Mouse (Mus musculus) heart, embryonic 14.5 days (tissue): Measurements from ENCODE around the gene Ipo13. TPM values are rescaled to one million over a fixed set of nuclear protein-coding genes. Genes with fewer than 3 reads are reported as not detected.

Experiments
- ATAC-seq: fragments of 200-750 bp; cut with Nextera tagmentation; 2 replicates; pipeline ENCODE4 v1.8.0; 2017; ENCODE audit warnings: low read depth, moderate TSS enrichment; ENCODE audit not compliant: insufficient number of reproducible peaks, insufficient read depth, low FRiP score
- H3K27ac ChIP-seq, 2 experiments: fragments of 200-500 bp in 1 of 2; fragments of 300-500 bp in 1 of 2; sonication (generic) in 1 of 2; replicated peaks in 1 of 2; 2 replicates each; pipeline ENCODE4 v1.5.1; 2012 to 2014; ENCODE audit warnings: low read depth in 2 of 2, low read length in 2 of 2, control low read depth in 1 of 2, mild to moderate bottlenecking in 1 of 2, mixed read lengths in 1 of 2; ENCODE audit not compliant: control insufficient read depth in 1 of 2, insufficient read depth in 1 of 2
- H3K27me3 ChIP-seq: fragments of 300-500 bp; sonication (generic); 2 replicates; pipeline ENCODE4 v1.6.1; 2014; ENCODE audit warnings: mild to moderate bottlenecking, low read length, control low read depth; ENCODE audit not compliant: control insufficient read depth, insufficient read depth
- H3K36me3 ChIP-seq: fragments of 300-500 bp; sonication (generic); 2 replicates; pipeline ENCODE4 v1.6.1; 2014; ENCODE audit warnings: mild to moderate bottlenecking, control low read depth, low read length, mixed read lengths; ENCODE audit not compliant: control insufficient read depth, insufficient read depth
- H3K4me1 ChIP-seq, 2 experiments: fragments of 200-500 bp in 1 of 2; fragments of 300-500 bp in 1 of 2; sonication (generic) in 1 of 2; 2 replicates each; pipeline ENCODE4 v1.6.1; 2012 to 2014; ENCODE audit warnings: low read length in 2 of 2, control low read depth in 1 of 2, mixed read lengths in 1 of 2; ENCODE audit not compliant: control insufficient read depth in 2 of 2, insufficient read depth in 2 of 2
- H3K4me2 ChIP-seq: fragments of 300-500 bp; sonication (generic); 2 replicates; pipeline ENCODE4 v1.6.1; 2014; ENCODE audit warnings: mild to moderate bottlenecking, low read length
- H3K4me3 ChIP-seq, 2 experiments: fragments of 200-500 bp in 1 of 2; fragments of 300-500 bp in 1 of 2; sonication (generic) in 1 of 2; 2 replicates each; pipeline ENCODE4 v1.5.1; 2012 to 2014; ENCODE audit warnings: low read length in 2 of 2, mild to moderate bottlenecking in 2 of 2, control low read depth in 1 of 2, low read depth in 1 of 2, moderate library complexity in 1 of 2; ENCODE audit not compliant: control insufficient read depth in 1 of 2, insufficient read depth in 1 of 2
- H3K9ac ChIP-seq: fragments of 300-500 bp; sonication (generic); 2 replicates; pipeline ENCODE4 v1.6.1; 2014; ENCODE audit warnings: mild to moderate bottlenecking, low read length
- H3K9me3 ChIP-seq: fragments of 300-500 bp; sonication (generic); 2 replicates; pipeline ENCODE4 v1.6.1; 2016; ENCODE audit warnings: low read length, control low read depth; ENCODE audit not compliant: control insufficient read depth
- WGBS: fragments of 180-500 bp; shearing (Covaris S2); extraction: QIAGEN DNeasy Blood & Tissue Kit; methylation state at CpG from one replicate; pipeline ENCODE4 v1.1.7; 2014; 5-methylcytosine and 5-hydroxymethylcytosine counted together
- polyA plus RNA-seq: library from polyadenylated mRNA; unstranded; fragments of >200 nt; fragmentation: Nextera tagmentation; extraction: Ambion mirVana; gene quantifications from 2 replicates; pipeline ENCODE4 v1.2.1, GENCODE M21; 2014

Ipo13 gene
- polyA plus RNA-seq, 1 experiment from 2014 or later: 36.4 TPM

DNA sequence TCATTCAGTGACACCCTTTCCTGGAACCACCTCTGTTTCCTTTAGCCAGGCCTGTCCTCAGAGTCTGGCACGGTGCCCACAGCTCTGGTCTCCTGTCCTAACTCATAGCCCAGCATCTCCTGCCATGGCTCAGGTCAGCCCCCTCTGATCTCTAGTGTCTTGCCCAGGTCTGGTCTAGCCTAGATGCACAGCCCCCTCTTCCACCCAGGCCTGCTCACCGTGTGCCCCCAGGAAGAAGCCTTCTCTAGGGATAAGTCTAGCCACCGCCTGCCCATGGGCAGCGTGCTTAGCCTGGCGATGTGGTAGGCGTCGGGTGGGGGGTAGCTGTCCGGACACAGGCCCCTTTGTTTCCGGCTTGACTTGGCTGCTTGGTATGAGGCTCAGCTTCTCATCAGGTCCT lies 59.7 kb downstream of the Ipo13 start:
- Histone ChIP-seq H3K4me3 (no peak overlapping the region), H3K9me3 (no peaks in the 10 kb centered on the region), H3K9ac (no peak overlapping the region), H3K4me1 (peaks cover 10% of the 10 kb centered on the region in 2 experiments), H3K27me3 (no peaks in the 10 kb centered on the region; the same call in 1 of the 2 replicates), H3K36me3 (0 out of 2 replicates have a peak, but pooled peaks cover 6% of the 10 kb centered on the region), H3K27ac (no peak overlapping the region), H3K4me2 (no peak overlapping the region)
- 79% methylated on average over 9 of the region's 9 CpGs for WGBS
- no peak for ATAC-seq

DNA sequence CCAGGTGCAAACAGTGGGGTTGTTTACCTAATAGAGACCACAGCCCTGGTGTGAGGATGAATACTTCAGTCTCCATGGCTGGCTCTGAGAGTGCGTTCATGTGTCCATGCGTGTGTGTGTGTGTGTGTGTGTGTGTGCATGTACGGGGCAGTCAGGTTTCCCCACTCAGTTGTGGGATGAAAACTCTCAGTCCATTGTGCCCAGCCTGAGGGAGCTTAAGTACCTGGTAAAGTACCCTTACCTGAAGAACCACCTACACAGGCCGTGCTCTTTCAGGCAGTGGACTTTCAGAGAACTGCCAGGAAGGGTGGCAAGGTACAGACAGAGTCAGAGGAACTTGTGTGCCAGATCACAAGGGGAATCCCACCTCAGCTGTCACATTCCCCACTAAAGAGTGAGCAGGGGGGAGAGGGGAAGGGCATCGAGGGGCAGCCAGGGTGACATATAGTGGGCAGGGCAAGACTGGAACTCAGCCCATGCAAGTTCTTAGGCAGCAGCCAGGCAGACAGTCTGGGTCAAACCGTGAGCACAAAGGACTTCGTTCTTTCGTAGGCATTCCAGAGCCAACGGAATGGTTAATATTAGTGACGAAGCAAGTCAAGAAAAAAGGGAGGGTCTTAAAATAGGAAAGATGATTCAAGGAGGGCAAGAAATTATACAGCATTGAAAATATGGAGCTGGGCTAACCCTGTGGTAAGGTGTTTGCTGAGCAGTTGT lies 62.5 kb downstream of the Ipo13 start:
- no peaks in the 10 kb centered on the region for H3K27me3 ChIP-seq
- H3K9ac ChIP-seq: no peak overlapping the region
- H3K4me2 ChIP-seq: no peak overlapping the region
- H3K27ac ChIP-seq: no peak overlapping the region
- no peaks in the 10 kb centered on the region for H3K9me3 ChIP-seq
- no peak for ATAC-seq
- 0 out of 2 replicates have a peak, but pooled peaks cover 3% of the 10 kb centered on the region for H3K36me3 ChIP-seq
- H3K4me3 ChIP-seq: no peak overlapping the region
- WGBS: 86% methylated on average over 10 of the region's 10 CpGs
- peaks cover 13 to 15% of the 10 kb centered on the region in 2 experiments for H3K4me1 ChIP-seq

DNA sequence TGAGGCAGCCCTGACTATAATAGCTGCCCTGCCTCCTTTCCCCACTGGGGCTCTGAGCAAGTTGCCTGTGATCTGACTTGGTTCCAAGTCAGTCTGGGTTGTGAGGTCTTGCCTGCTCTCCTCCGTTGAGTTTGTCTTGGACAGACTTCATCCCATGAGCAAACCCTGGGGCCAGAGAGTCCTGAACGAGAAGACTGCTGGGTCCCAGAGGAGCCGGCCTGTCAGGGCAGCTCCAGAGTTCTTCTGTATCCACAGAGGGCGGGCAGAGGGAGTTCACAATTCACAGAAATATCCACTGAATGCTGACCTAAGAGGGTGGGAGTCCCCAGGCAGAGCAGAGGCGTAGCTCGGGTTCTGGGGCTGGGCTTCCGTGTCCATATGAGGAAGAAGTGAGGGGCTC lies 63.9 kb downstream of the Ipo13 start:
- Histone ChIP-seq H3K9me3 (no peaks in the 10 kb centered on the region), H3K4me2 (no peak overlapping the region), H3K4me1 (peaks cover 13 to 15% of the 10 kb centered on the region in 2 experiments), H3K9ac (no peak overlapping the region), H3K36me3 (no peaks in the 10 kb centered on the region), H3K4me3 (no peak overlapping the region), H3K27ac (no peak overlapping the region), H3K27me3 (no peaks in the 10 kb centered on the region)
- 62% methylated on average over 7 of the region's 7 CpGs for WGBS
- ATAC-seq: no peak

DNA sequence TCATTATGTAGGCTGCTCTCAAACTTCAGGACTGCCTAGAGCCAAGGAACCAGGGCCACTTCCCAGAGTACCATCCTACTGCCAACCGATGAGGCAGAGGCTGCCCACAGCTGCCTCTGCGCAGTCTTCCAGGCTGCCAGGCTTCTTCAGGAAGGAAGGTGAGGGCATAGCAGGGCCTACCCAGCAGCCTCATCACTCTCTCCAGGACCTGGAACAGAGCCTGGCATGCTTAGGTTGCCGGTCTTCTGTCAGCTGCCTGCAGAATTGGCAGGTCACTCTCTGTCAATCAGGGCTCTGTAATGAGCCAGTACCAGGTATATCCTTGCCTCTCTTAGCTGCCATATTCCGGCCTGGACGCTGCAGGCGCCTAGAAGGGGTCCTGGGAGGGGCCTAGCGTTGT lies 64.6 kb downstream of the Ipo13 start:
- WGBS: 79% methylated on average over 7 of the region's 7 CpGs
- ATAC-seq: no peak
- no peak overlapping the region for H3K4me2 ChIP-seq

DNA sequence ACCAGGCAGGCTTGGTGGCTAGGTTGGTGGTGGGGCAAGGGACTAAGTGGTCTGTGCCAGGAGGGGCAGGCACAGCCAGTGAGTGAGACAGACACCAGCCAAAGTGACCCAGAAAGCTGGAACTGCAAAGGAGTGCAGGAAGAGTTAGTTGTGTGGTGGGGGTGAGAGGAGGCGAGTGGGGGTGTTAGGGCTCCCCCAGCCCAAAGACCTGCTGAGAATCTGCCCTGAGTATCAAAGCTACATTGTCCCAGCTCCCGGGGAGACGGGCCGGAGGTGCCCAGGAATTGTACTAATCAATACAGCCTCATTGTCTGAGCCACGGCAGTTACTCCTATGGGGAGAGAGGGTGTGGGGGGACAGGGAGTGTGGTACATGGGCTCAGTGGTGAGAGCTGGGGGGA lies 65.3 kb downstream of the Ipo13 start:
- no peaks in the 10 kb centered on the region for H3K36me3 ChIP-seq
- H3K27me3 ChIP-seq: no peaks in the 10 kb centered on the region
- no peaks in the 10 kb centered on the region for H3K9me3 ChIP-seq
- no peak overlapping the region for H3K9ac ChIP-seq
- WGBS: 76% methylated on average over 5 of the region's 5 CpGs
- H3K4me1 ChIP-seq: peaks cover 5 to 7% of the 10 kb centered on the region in 2 experiments; a peak in 2 of 4 replicates
- H3K27ac ChIP-seq: no peak overlapping the region
- H3K4me2 ChIP-seq: no peak overlapping the region
- ATAC-seq: no peak
- no peak overlapping the region for H3K4me3 ChIP-seq

More for the DNA sequence above, 64.6 kb downstream of the Ipo13 start:
- Histone ChIP-seq H3K4me3 (no peak overlapping the region), H3K36me3 (no peaks in the 10 kb centered on the region), H3K27me3 (no peaks in the 10 kb centered on the region), H3K4me1 (peaks cover 12% of the 10 kb centered on the region in 2 experiments), H3K9ac (no peak overlapping the region), H3K9me3 (no peaks in the 10 kb centered on the region), H3K27ac (no peak overlapping the region)

DNA sequence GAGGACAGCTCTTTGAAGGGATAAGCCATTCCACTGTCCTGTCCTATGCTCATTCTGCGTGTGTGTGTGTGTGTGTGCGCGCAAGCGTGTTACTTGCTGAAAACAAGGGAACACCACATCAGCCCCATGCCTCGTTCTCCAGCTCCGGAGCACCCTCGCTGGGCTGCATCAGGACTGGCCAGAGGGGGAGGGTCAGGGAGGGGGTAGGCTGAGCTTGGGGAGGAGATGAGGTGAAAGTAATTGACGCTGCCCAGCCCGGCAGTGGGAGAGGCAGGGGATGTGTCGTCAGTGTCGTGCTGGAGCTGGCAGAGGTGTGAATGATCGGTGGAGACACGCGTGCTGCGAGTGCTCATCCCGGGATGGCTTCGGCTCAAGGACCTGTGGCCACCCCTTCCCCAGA lies 65.7 kb downstream of the Ipo13 start:
- WGBS: 49% methylated on average over 17 of the region's 17 CpGs
- H3K9ac ChIP-seq: no peak overlapping the region
- H3K9me3 ChIP-seq: no peaks in the 10 kb centered on the region
- peaks cover 3 to 7% of the 10 kb centered on the region in 2 experiments; a peak in 1 of 4 replicates for H3K4me1 ChIP-seq
- ATAC-seq: no peak
- no peak overlapping the region for H3K4me2 ChIP-seq
- H3K4me3 ChIP-seq: no peak overlapping the region
- no peak overlapping the region for H3K27ac ChIP-seq
- H3K27me3 ChIP-seq: no peaks in the 10 kb centered on the region
- H3K36me3 ChIP-seq: no peaks in the 10 kb centered on the region

DNA sequence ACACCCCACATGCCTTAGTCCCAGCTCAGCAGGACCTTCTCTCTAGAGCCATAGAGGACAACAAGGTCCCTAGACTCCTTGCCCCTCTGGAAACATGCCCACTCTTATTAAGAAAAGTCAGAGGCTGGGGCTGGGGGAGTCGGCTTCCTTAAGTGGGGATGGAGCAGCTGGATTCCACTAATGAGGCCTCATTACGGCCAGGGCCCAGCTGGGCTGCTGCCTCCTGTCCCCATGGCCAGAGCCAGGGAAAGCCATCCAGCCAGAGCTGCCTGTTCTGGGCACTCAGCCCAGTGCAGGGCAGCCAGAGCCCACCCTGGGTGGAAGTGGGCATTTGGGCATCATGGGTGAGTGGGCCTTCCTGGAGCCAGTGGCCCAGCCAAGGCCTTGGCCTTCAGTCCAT lies 67.8 kb downstream of the Ipo13 start:
- H3K4me1 ChIP-seq: peaks cover 3 to 7% of the 10 kb centered on the region in 2 experiments; a peak in 1 of 4 replicates
- no peaks in the 10 kb centered on the region for H3K9me3 ChIP-seq
- no peak overlapping the region for H3K4me3 ChIP-seq
- no peak overlapping the region for H3K4me2 ChIP-seq
- no peak overlapping the region for H3K27ac ChIP-seq
- no peaks in the 10 kb centered on the region for H3K36me3 ChIP-seq
- no peak for ATAC-seq
- WGBS: 68% methylated on average over 2 of the region's 2 CpGs
- H3K27me3 ChIP-seq: no peaks in the 10 kb centered on the region
- H3K9ac ChIP-seq: no peak overlapping the region

DNA sequence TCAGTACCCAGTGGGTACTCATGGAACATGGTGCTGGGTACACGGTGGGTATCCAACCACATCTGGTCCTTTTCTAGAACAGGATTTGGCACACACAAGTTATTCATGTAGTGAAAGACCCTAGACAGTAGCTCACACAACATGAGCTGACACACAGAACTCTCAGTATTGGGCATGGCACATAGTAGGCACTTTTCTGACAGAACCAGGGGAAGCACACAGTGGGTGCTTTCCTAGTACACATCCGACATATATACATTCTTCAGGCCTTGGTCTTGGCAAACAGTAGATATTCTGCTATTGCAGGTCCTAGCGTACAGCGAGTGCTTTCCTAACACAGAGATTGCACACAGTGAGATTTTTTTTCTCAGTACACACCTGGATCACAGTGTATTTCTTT lies 68.5 kb downstream of the Ipo13 start:
- WGBS: 93% methylated on average over 4 of the region's 4 CpGs
- no peak overlapping the region for H3K4me2 ChIP-seq
- H3K27ac ChIP-seq: no peak overlapping the region
- no peaks in the 10 kb centered on the region for H3K27me3 ChIP-seq
- no peaks in the 10 kb centered on the region for H3K36me3 ChIP-seq
- no peak overlapping the region for H3K9ac ChIP-seq
- H3K9me3 ChIP-seq: no peaks in the 10 kb centered on the region
- no peak overlapping the region for H3K4me3 ChIP-seq
- no peak for ATAC-seq
- H3K4me1 ChIP-seq: peaks cover 6 to 7% of the 10 kb centered on the region in 2 experiments; a peak in 2 of 4 replicates
